Mouse (Mus musculus): ENCODE data around the gene Medag. TPM values are rescaled to one million over a fixed set of nuclear protein-coding genes. Genes with fewer than 3 reads are reported as not detected.

Medag gene
- 1 to 10 TPM; 2.4 to 2.7 TPM for polyA plus RNA-seq (2017; shearing (Covaris generic))

DNA sequence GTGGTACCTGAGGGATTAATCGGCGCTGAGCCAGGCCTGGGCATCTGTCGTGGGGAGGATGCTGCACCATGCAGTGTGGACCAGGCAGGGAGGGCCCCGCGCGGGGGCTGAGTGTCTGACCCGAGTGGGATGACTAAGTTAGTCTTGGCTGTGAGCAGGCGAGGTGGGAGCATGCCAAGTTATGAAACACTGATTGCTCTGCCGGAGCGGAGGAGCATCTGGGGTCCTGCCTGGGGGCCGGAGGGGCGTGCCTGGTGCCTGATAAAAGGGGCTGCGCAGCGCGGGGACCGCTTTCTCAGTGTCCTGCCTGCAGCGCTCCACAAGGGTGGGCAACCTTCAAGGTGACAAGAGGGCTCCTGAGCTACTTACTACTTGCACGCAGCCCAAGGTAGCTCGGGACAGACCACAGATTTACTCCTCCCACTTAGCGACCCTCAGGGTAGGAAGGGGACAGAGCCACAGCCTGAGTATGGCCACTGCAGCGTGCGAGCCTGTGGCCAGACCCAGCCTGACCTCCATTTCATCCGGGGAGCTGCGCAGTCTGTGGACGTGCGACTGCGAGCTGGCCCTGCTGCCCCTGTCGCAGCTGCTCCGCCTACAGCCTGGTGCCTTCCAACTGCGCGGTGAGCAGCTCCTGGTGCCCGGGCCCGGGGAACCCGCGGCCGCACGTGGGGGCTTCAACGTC, at the start of gene Medag:
Medag (plus strand) TSS at position 241 of the 685 bp plus-strand sequence.
- ATAC-seq, result no peak

DNA sequence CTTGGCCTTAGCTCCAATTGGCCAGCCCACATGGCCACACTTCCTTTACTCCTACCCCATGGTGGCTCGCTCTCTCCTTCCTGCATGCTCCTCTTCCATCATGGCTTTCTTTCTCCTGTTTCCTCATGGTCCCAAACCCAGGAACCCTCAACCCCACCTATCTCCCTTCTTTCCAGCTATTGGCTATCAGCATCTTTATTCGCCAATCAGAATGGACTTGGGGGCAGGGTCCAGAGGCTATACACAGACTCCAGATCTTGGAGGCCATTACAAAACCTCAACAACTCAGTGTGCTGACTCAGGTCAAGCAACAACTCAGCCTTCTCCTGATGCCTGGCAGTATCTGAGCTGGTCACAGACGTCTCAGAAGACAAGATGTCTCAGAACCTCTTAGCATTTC, 48.9 kb upstream of the Medag start:
- ATAC-seq, result no peak

DNA sequence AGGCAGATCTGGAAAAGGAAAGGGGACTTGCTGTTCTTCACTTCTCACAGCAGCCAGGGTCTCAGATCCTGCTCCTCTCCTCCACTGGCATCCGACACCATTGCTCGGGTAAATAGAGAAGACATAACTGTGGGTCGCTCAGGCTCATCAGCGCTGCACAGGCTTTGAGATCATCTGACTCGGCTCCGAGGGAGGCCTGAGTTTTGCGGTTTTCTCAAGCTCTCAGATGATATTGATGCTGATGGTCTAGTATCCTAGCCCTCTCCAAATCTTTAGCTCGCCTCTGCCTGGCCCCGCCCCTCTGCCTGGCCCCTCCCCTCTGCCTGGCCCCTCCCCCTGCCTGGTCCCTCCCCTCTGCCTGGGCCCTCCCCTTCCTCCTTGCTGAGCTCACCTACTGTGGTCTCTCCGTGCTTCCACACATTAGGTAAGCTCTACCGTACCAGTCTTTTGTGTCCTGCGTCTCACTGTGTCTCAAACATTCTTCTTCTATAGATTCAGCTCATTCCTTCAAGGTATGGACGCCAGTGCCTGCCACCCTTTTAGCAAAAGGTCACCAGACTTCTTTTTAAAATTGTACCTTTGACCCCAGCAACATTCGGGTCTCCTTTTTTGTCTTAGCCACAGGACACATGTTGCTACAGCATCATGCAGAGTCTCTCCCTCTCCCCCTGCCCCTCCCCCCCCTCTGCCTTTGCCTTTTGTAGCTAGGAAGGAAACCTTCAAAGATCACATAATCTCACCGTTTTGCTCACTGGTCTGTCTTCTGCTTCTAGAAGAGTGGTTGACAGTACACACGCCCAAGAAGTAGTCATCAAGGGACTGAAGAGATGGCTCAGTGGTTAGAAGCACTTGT, 47.4 kb upstream of the Medag start:
- no peak for ATAC-seq

DNA sequence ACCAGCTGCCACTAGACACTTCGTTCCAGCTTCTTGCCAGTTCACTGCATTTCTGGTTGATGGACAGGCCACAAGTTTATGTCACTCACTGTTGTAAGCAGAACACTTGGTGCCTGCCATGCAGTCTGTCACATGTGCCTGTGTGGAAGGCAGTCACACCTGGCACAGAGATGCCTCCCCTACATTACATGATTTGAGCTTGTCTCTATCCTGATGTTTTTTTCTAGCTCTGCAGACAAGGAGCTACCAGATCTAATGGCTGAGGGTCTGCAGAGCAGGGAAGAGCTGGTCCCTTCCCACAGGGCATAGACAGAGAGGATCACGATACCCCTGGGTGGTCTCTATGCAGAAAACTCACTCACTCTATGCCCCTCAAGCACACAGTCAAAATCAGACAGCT, 44.5 kb upstream of the Medag start:
- ATAC-seq, result no peak

DNA sequence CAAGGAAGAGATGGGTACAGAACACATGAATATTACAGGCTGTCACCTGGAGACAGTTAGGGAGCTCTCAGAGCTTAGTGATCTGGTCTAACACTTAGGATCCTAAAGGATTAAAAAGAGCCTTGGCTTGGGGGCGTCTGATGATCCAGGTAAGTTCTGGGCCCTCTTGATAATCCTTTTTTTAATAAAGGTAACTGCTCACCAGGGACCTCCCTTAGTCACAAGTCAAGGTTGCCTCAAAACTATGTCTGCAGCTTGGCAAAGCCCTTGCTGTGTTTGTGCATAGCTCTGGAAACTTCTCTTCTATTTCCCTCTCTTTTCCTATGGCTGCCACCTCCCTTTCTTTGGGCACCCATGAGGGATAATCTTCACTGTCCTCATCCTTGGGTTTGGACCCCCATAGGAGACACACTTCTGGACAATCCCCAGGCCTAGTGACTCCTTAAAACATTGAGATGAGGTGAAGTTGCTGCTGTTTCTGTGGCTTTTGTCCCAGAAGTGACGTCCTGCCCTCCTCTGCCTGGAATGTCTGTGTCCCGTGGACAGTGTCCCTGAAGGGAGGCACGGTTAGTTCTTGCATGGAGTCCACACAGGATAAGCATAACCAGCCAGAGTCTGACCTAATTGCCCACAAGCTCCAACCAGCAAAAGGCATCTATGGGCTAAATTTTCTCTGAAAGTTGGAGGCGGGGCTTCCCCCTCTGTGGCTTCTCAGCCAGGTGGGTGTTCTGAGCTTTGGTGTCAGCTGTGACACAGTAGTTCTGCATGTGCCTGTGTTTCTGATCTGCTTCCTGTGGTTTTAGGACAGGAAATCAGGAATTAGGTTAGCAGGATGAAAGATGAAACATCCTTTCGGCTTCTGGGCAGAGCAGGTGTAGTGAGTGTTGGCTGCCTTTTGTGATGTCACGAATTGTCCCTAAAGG, 43.7 kb upstream of the Medag start:
- ATAC-seq, result peak; percentile 80

DNA sequence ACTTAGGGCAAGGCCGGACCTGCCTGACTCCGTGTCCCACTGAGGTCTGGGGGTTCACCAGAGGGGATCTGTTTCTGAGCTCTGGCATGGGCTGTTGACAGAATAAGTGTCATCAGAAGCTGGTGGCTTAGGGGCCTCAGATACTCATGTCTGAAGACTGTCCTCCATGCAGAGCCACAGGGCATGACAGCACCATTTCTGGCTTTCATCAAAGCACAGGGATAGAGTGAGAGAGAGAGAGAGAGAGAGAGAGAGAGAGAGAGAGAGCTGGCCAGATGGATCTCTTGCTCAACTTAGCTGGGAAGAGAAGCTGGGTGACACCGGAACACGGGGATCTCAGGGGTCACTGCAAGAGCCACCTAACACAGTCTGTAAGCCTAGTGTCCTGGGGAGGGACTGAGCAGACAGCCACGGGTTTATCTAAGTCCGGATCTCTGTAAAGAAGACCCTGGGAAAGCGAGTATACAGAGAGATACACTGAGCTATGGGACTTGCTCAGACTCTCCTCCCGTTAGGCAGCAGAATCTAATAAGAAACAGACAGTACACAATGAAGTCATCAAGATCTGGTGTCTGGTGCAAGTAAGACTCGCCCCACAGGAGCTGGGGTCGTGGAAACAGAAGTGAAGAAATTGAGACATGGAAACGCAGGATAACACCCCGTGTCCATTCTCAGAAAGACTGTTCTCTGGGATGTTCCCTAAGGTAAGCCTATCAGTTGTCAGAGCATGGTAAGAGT, 42.8 kb upstream of the Medag start:
- no peak for ATAC-seq

DNA sequence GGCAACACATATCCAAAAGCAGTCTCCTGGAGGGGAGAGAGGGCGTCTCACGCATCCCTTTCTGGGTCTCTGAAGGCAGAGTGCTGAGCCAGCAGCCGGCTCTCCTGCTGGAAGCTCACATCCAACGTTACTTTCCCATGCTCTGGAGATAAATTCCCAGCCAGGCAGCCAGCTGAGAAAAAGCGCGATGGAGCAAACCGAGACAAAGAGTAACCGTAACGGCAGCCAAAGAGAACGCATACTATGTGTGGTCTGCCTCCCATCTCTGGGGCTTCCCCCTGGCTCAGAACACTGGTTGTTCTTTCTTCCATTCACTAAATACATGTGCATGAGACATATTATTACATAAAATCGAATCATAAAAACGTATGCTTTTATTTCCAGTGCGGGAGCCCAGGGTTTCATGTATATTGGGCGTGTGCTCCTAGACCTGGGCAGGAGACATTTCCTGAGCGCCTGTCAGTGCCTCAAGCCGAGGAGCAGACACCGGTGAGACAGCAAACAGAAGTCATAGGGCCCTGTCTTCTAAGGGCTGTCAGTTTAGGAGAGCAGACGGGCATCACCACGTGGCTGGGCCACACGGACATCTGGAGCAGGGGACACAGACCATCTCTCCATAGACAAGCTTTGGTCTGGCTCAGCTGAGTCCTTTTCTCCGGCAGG, 42.0 kb upstream of the Medag start:
- ATAC-seq, result no peak

DNA sequence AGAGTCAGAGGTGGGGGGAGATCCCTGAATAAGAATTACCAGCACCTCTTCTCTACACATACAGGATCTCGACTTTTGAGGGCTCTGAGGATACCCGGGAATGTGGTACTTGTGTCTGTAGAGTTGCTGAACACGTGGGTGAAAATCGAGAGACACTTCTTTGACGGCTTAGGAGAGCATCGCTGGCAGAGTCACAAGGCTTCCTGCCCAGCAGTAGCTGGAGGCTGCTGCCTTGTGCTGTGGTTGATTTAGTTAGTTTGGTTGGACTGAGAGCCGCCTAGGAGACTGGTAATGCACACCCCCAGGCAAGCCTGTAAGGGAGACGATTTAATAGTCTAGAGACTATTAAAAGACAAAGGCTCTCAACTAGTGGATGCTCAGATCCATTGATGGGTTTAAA, 39.5 kb upstream of the Medag start:
- no peak for ATAC-seq

DNA sequence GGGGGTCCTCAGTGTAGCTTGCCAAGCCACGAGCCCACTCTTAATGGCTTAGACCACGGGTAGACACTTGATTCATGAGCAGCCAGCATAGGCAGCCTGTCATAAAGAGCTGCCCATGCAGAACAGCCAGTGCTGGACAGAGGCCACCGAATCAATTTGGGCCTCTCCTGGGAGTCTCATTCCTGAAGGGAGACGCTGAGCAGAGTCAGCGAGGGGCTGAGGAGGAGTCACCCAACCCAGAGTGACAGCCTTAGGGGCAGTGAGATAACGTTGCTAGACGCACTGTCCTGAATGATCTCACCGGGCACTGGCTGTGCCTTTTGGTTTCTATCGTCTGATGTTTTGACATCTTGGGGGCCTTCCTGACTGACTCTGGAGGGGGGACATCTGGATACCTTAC, 38.3 kb upstream of the Medag start:
- ATAC-seq, result no peak

DNA sequence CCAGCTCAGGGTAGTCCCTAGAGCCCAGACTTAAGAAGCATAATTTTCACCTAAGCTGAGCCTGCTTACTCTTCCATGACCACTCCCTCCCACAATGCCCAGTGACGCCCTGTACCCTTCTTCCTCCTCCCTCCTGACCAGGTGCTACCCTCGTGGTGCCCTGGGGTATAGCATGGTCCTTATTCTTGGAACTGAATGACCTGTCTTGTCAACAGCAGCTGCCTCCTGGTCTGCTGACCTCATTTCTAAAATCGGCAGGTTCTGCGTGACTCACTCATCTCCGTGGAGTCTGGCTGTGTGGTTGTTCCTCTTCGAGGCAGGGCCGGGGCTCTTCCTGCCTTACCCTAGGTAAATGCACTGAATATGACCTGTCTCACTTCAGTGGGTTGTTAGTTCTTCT, 37.5 kb upstream of the Medag start:
- no peak for ATAC-seq

DNA sequence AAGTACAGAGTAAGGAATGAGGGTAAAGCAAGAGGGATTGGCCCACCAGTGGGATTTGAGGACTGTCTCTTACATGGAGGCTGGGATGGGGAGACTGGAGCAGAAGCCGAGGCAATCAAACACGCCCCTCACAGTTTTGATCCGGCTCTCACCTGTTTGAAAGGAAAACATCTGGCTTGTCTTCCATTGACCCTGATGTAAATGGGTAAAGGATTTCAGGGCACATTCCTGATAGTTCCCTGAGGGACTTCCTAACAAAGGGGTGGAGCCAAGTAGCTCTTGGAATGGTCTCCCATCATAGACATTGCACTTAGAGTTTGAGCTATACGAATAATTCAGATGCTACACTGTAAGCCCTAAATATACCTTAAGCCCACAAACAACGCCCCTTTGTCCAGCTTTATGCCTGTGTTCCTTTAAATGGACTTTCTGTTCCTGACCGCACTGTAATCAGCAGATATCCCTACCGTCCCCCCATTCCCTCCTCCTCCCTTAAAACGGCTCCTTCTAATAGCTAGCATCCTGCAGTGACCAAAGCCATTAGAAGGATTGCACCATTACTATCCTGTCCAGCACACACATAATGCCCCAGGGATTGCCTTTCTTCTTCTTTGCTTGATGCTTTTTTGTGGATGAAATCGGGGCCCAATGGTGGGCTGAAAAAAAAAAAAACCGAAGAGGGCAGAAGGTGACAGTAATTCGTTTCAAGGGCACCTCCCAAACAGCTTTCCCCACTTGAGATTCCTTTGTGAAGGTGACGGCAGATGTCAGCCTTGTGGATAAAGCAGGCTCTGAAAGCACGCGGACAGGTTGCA, 36.3 kb upstream of the Medag start:
- no peak for ATAC-seq

DNA sequence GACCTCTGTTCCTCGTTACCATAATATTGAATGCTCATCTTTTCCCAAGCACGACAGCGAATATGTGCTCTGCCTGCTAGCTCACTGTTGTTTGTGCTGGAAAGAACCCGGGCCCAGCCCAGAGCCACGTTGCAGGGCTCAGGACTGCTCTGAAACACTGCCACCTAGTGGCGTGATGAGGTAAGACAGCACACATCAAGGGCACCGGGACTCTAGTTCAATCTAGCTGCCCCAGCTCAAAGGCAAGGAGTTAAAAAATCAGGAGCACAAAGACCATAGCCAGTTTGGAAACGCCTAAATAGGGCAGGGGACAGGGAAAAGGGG, 35.7 kb upstream of the Medag start:
- peak; percentile 83 for ATAC-seq

DNA sequence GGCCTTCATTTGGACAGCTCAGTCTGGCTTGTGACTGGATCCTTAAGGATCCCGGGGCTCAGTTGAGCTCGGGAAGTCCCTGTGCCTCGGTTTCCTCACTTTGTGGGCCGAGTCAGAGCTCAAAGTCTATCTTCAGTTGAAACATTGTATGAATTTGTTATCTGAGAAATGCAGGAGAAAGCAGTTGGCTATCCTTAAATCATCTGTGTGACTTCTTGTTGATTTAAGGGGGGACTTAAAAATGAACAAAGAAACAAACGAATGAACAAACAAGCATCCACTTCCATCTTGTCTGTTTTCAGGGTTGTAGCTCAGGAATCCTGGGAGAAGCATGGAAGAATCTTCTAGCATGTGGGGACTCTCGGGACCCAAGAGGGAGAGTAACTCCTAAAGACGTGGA, 35.2 kb upstream of the Medag start:
- no peak for ATAC-seq

DNA sequence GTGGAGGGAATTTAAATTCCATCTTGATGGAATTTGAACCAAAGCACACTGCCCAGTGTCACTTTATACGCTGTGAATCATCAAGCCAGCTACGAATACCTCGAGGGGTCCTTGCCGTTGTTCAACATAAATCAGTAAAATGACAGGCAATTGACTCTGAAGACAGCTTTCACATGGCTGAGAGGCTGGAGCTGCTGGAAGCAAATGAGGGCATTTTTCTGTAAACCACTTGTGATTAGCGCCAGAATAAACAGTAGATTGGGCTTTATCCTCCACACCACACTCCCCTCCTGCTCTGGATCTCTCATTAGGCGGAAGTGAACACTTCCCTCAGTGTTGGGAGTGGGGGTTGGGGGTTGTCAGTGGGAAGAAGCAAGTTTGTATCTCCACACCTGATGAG, 34.3 kb upstream of the Medag start:
- ATAC-seq, result no peak

DNA sequence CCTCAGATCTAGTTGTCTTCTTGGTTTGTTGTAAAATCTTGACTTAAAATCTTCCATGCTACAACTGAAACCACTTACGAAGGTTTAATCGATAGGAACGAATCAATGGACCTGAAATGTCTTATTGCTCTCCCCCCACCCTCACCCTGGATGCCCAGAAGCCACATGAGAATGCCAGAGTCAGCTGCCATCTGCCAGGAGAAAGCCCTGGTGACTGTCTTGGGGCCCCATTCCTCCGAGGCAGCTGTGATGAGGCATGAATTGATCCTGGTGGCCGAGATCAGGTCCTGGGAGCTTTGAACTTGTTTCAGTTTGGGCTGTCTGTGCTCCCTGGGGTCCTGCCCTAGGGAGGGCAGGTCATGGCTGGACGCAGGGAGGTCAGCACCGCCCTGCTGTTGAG, 33.0 kb upstream of the Medag start:
- no peak for ATAC-seq

DNA sequence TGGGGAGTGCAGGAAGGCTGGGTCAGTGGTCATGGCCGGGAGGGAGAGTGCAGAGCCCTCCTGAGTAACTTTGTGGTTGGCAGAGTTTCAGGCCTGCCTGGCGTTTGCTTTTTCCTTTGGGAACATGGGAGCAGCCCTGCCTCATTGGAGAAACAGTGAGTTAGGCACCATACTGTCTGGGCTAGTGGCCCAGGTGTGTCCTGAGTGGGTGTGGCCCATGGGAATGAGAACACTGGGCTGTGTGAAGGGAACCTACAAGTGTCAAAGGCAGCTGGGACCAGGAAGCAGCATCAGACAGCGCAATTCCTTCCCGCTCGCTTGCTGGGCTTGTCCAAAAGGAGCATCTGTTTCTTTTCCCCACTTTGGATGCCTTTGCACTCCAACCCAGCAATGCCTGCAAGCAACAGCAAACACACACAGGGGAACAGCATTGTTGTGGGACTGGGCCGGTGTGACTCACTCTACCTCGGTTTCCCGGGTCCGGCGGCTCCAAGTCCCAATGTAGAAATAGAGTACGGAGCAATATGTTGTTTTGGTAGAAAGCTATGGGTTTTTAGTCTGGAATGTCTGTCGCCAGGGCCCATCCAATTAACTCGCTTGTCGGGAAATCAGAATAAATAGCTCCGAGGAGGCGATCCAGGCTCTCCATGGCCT, 32.3 kb upstream of the Medag start:
- ATAC-seq, result no peak

DNA sequence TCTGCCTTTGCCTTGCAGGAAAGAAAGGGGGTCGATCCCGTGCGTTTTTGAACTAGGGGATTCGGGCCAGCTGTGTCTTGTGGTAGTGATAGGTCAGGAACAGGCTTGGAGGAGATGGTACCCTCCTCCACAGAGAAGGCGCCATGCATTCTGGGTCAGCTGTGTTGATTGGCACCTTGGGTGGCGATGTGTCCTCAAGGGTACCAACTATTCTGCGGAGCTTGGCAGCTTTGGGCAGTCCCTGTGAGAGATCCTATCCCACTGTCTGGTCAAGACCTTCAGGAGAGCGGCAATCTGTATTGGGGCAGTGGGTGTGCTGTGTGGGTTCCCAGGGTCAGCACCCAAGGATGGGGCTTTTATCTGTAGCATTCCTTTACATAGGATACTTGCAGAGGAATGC, 31.7 kb upstream of the Medag start:
- ATAC-seq, result no peak

DNA sequence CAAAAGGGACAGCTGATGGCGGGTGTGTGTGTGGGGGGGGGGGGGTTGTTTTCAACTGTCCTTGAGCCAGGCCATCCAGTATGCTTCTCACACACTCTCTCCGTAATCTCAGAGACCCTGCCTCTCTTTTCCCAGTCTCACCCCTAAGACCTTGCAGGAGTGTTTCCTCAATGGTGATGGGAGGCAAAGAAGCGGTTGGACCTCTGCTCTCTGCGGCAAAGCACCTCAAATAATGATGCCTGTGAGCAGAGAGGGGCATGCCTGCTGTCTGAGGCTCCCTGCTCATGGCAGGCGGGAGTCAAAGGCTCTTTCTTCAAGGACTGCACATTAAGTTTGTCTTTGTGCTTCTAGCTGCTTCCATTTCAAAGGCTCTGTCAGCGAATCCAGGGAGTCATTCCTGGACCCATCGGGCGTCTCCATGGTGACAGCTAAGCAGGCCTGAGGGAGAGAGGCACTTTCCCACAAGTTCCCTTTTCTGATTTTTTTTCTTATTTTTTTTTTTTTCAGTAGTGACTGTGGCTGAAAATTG, 31.1 kb upstream of the Medag start:
- ATAC-seq, result no peak

DNA sequence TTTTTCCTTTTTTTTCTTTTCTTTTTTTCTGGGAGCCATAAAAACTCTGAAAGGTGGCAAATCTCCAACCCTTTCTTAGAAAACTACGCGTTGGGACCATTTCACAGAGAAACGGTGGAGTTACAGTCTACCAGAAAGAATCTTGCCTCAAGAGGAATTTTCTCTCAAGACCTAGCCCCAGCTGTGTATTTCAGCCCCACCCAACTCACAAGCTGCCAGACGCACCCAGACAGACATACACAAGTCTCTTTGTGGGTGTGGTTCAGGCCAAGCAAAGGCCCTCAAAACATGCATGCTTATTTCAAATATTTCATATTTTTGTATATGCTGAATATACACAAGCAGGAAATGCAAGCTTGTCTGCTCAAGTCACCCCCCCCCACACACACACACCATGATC, 29.6 kb upstream of the Medag start:
- ATAC-seq, result no peak

DNA sequence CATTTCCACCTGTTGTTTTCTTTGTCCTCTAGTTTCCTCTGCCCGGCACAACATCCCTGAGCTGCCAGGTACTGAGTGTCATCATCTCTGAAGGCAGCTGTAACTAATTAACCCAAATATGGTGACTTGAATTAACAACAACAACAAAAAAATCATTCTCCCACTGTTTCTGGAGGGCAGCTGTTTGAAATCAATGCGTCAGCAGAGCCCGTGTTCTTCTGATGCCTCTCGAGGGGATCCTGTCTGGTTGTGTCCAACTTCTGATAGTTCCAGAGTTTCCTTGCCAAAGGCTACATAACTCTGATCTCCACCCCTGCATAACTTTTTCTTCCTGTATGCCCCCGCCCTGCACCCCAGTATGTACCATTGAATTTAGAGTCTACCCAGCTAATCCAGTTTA, 28.9 kb upstream of the Medag start:
- ATAC-seq, result no peak
